Mouse (Mus musculus): ENCODE data around the gene Zfhx3.
A peak's percentile ranks its signal among the peaks of the same experiment; 100 is the strongest.

Gene Zfhx3

GRCm38 (mm10) chr8:108935834-108936694 lies 993.6 kb downstream of the Zfhx3 start:
- DNase-seq (ENCODE audit: low spot score) = no peak

- no peak for DNase-seq (ENCODE audit: low spot score)
Observed at GRCm38 (mm10) chr8:108936695-108937448, 994.4 kb downstream of the Zfhx3 start.

- no peak for DNase-seq (ENCODE audit: low spot score)
Observed at GRCm38 (mm10) chr8:108937904-108938455, 995.5 kb downstream of the Zfhx3 start.

- DNase-seq (ENCODE audit: low spot score) = no peak
Observed at GRCm38 (mm10) chr8:108942686-108943085, 1000.2 kb downstream of the Zfhx3 start.

GRCm38 (mm10) chr8:108943132-108943531 lies 1000.7 kb downstream of the Zfhx3 start:
- no peak for DNase-seq (ENCODE audit: low spot score)

- DNase-seq (ENCODE audit: low spot score) = no peak
Observed at GRCm38 (mm10) chr8:108944312-108944711, 1001.9 kb downstream of the Zfhx3 start.

- peak; percentile 56 for DNase-seq (ENCODE audit: low spot score)
Observed at GRCm38 (mm10) chr8:108950311-108950710, 1007.9 kb downstream of the Zfhx3 start.

- DNase-seq (ENCODE audit: low spot score) = no peak
Observed at GRCm38 (mm10) chr8:108951560-108951959, 1009.1 kb downstream of the Zfhx3 start.

GRCm38 (mm10) chr8:108956416-108956815 lies 1014.0 kb downstream of the Zfhx3 start:
- peak; percentile 42 for DNase-seq (ENCODE audit: low spot score)

- no peak for DNase-seq (ENCODE audit: low spot score)
Observed at GRCm38 (mm10) chr8:108962516-108962915, 1020.1 kb downstream of the Zfhx3 start.

- no peak for DNase-seq (ENCODE audit: low spot score)
Observed at GRCm38 (mm10) chr8:108963181-108963580, 1020.7 kb downstream of the Zfhx3 start.

GRCm38 (mm10) chr8:108966041-108966440 lies 1023.6 kb downstream of the Zfhx3 start:
- DNase-seq (ENCODE audit: low spot score) = no peak

GRCm38 (mm10) chr8:108973639-108974325 lies 1031.3 kb downstream of the Zfhx3 start:
- DNase-seq (ENCODE audit: low spot score) = no peak

- DNase-seq (ENCODE audit: low spot score) = no peak
Observed at GRCm38 (mm10) chr8:108977693-108978361, 1035.4 kb downstream of the Zfhx3 start.

- DNase-seq (ENCODE audit: low spot score) = no peak
Observed at GRCm38 (mm10) chr8:108978362-108978750, 1035.9 kb downstream of the Zfhx3 start.

GRCm38 (mm10) chr8:108984904-108985303 lies 1042.5 kb downstream of the Zfhx3 start:
- DNase-seq (ENCODE audit: low spot score) = no peak

- no peak for DNase-seq (ENCODE audit: low spot score)
Observed at GRCm38 (mm10) chr8:108989841-108990240, 1047.4 kb downstream of the Zfhx3 start.

GRCm38 (mm10) chr8:108990537-108990936 lies 1048.1 kb downstream of the Zfhx3 start:
- no peak for DNase-seq (ENCODE audit: low spot score)

- DNase-seq (ENCODE audit: low spot score) = no peak
Observed at GRCm38 (mm10) chr8:108991395-108991794, 1049.0 kb downstream of the Zfhx3 start.

- DNase-seq (ENCODE audit: low spot score) = no peak
Observed at GRCm38 (mm10) chr8:108993718-108994117, 1051.3 kb downstream of the Zfhx3 start.

GRCm38 (mm10) chr8:108994187-108994586 lies 1051.7 kb downstream of the Zfhx3 start:
- no peak for DNase-seq (ENCODE audit: low spot score)

- DNase-seq (ENCODE audit: low spot score) = no peak
Observed at GRCm38 (mm10) chr8:108994880-108995279, 1052.4 kb downstream of the Zfhx3 start.
